In genomic region chr2:90904076-90904855, GRCm38 (mm10) we compare ENCODE assay signal across 8 mouse cellular contexts. TPM values are rescaled to one million over a fixed set of nuclear protein-coding genes. Genes with fewer than 3 reads are reported as not detected.
DNase-seq lines count a peak whose midpoint lies in the region; ATAC-seq and TF ChIP-seq lines count a peak whose summit lies in the region.

Kbtbd4 (plus strand) TSS chr2:90904740.
Ndufs3 (minus strand) TSS chr2:90904827.

- under 1% methylated on average over 42 of the region's 43 CpGs for WGBS in hindbrain, postnatal 0 days

- peaks cover 14% of the 10 kb centered on the region; the same call in 1 of the 2 replicates for H3K4me1 ChIP-seq in hindbrain, postnatal 0 days (ENCODE audit: insufficient read depth, low read length)

- peak within 1 kb of the TSS; percentile 87 for H3K4me3 ChIP-seq in gastrocnemius, adult 2 months
- peak within 1 kb of the TSS; percentile 80 for H3K4me3 ChIP-seq in hindbrain, postnatal 0 days (ENCODE audit: low read length)

- peak within 1 kb of the TSS; percentile 98 for H3K27ac ChIP-seq in gastrocnemius, adult 2 months
- peak within 1 kb of the TSS; percentile 97 for H3K27ac ChIP-seq in hindbrain, postnatal 0 days

- peak within 1 kb of the TSS; percentile 87 for H3K9ac ChIP-seq in hindbrain, postnatal 0 days (replicated peaks; ENCODE audit: low read length)

- no peaks in the 10 kb centered on the region for H3K27me3 ChIP-seq in hindbrain, postnatal 0 days (ENCODE audit: insufficient read depth, low read length)

- ATAC-seq in common myeloid progenitor, adult 5-6 weeks (replicated peaks; ENCODE audit: low read depth, poor library complexity, severe bottlenecking) = peak; percentile 96
- ATAC-seq in hindbrain, postnatal 0 days = peak; percentile 95
- ATAC-seq in megakaryocyte progenitor cell, adult 5-6 weeks (replicated peaks; ENCODE audit: poor library complexity) = peak; percentile 97

- H3K36me3 ChIP-seq in hindbrain, postnatal 0 days (ENCODE audit: insufficient read depth, low read length) = peaks cover 13% of the 10 kb centered on the region

- peak; percentile 96 for DNase-seq in ZHBTc4 (ENCODE audit: low read depth, low spot score)
- DNase-seq in gastrocnemius, adult 2 months = peak; percentile 91
- DNase-seq in hindbrain, postnatal 0 days (ENCODE audit: low spot score) = peak; percentile 96
- DNase-seq in left cerebral cortex, adult 8-10 months (ENCODE audit: low spot score in 2 of 2) = peak; percentile 75 to 83
- DNase-seq in right cerebral cortex, postnatal 14 days = peak; percentile 88
- peak; percentile 82 to 86 for DNase-seq in urinary bladder, postnatal 36 days (ENCODE audit: low spot score in 2 of 2)

- TF ChIP-seq CTCF in gastrocnemius, adult 2 months (IDR thresholded peaks at IDR 0.05) = no peak
- 0 out of 2 replicates have a peak, but pooled peaks have one; percentile 2 for TF ChIP-seq CTCF in hindbrain, postnatal 0 days (IDR thresholded peaks at IDR 0.05; ENCODE audit: low read depth)

- peak within 1 kb of the TSS; percentile 74 for H3K4me2 ChIP-seq in hindbrain, postnatal 0 days (ENCODE audit: low read depth, low read length)

- no peaks in the 10 kb centered on the region for H3K9me3 ChIP-seq in hindbrain, postnatal 0 days (ENCODE audit: low read length)

- intact Hi-C loops in gastrocnemius, adult 2 months (cut with DNase I) = loop anchor here (5.0 kb wide), 1 partner anchor 38 kb away; the partner anchor contains the start of gene Celf1

RNA-seq across cellular contexts. Expression of gene Kbtbd4, which starts in this region (rescaled TPM):
- total RNA-seq in common myeloid progenitor, adult 5-6 weeks (2017) = 26.1 and 35.8 TPM in 2 replicates
- total RNA-seq in gastrocnemius, adult 2 months (2021) = 10 to 100 TPM; 18.5 to 20.6 TPM
- 43.1 and 43.6 TPM in 2 replicates for total RNA-seq in hindbrain, postnatal 0 days (2014; rRNA removed)
- polyA plus RNA-seq in hindbrain, postnatal 0 days (2015; fragmentation: Nextera tagmentation; extraction: Ambion mirVana) = 46.7 and 49.5 TPM in 2 replicates
- 10 to 100 TPM; 33.1 to 51.2 (median 40.3) TPM for total RNA-seq in left cerebral cortex, adult 8-10 months (2022)
- total RNA-seq in megakaryocyte progenitor cell, adult 5-6 weeks (2015) = 10.0 and 16.4 TPM in 2 replicates
- 15.1 and 17.6 TPM in 2 replicates for total RNA-seq in megakaryocyte progenitor cell, adult 5-6 weeks (2017)

RNA-seq across cellular contexts. Expression of gene Ndufs3, which starts in this region (rescaled TPM):
- 77.5 and 102 TPM in 2 replicates for total RNA-seq in common myeloid progenitor, adult 5-6 weeks (2017)
- total RNA-seq in gastrocnemius, adult 2 months (2021) = 100 to 1,000 TPM; 460 to 625 TPM
- total RNA-seq in hindbrain, postnatal 0 days (2014; rRNA removed) = 186 TPM in 2 replicates
- polyA plus RNA-seq in hindbrain, postnatal 0 days (2015; fragmentation: Nextera tagmentation; extraction: Ambion mirVana) = 271 and 274 TPM in 2 replicates
- total RNA-seq in left cerebral cortex, adult 8-10 months (2022) = 100 to 1,000 TPM; 244 to 284 (median 255) TPM
- total RNA-seq in megakaryocyte progenitor cell, adult 5-6 weeks (2015) = 156 and 172 TPM in 2 replicates
- 68.0 and 89.2 TPM in 2 replicates for total RNA-seq in megakaryocyte progenitor cell, adult 5-6 weeks (2017)

Comparison
In these comparisons a context has a peak if more than half of its experiments do, and no peak if none do; other contexts are left out.
1. Peak in every context shown above with its lines: DNase-seq, ATAC-seq, H3K4me3 ChIP-seq and H3K27ac ChIP-seq.